Mouse (Mus musculus) liver, adult 2 months (tissue): ENCODE measurements around the gene Zfx.

Experiments used
- CTCF ChIP-seq: fragments of 200-500 bp; IDR thresholded peaks from 2 replicates; pipeline ENCODE4 v1.5.1; 2011; ENCODE audit warnings: low read depth, low read length, control low read depth
- POLR2A ChIP-seq: fragments of 200-500 bp; IDR thresholded peaks from 2 replicates; pipeline ENCODE4 v1.6.1; 2011; ENCODE audit warnings: low read length, control low read depth; ENCODE audit not compliant: insufficient read depth; ENCODE audit errors: extremely low read depth

DNA sequence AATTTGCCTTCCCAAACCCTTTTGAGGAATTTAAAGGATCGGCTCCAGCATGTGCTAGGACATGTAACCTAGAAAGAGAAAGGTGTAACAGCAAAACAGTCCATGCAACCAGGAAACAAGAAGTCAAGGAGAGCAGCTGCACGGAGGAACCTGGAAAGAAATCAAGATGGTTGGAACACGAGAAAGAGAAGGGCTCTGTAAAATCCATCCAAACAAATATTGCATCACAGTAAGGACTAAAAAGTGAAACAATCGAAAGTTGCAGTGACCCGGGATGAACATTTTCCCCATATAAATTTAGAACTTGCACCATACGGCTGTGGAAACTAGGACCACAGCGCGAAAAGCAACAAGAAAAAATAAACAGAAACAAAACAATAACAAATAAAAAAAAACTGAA lies 62.8 kb downstream of the Zfx start:
- TF ChIP-seq POLR2A (no peak), CTCF (no peak)
